Mouse (Mus musculus) lung, adult 2 months (tissue): ENCODE measurements at regions not wholly inside any gene's neighbourhood (a gene's known extent, or its start where the extent isn't known, plus 50 kb on each side); places are given as distances from the start of the nearest gene placed in this dataset.

ENCODE experiments used
- CTCF ChIP-seq: fragments of 200-500 bp; IDR thresholded peaks from 2 replicates; pipeline ENCODE4 v1.5.1; 2011; ENCODE audit warnings: mild to moderate bottlenecking, low read length, control low read depth; ENCODE audit not compliant: insufficient read depth
- POLR2A ChIP-seq: fragments of 200-500 bp; IDR thresholded peaks from 2 replicates; pipeline ENCODE4 v1.6.1; 2011; ENCODE audit warnings: low read depth, mild to moderate bottlenecking, control low read depth, low read length, borderline replicate concordance; ENCODE audit errors: extremely low read depth

DNA sequence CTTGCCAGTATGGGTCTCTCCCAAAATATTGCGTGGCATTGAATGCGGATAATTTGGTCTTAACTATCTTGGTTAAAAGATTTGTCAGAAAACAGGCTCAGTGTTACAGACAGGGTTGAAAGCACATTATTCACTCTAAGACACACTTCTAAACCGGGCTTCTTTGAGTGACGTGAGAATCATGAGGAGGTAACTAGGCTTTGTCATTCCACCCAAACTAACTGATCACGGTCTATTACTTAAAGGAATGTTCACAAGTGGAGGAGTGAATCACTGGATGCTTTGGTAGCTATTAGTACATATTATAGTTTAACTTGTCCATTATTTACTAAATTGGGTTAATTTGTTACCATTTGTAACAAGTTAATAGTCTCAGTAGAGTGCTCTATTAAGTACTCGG lies 352.9 kb upstream of the Dab2 start:
- TF ChIP-seq CTCF, result no peak
- TF ChIP-seq POLR2A, result no peak
